Mouse (Mus musculus): ENCODE measurements around the gene Troap.

DNA sequence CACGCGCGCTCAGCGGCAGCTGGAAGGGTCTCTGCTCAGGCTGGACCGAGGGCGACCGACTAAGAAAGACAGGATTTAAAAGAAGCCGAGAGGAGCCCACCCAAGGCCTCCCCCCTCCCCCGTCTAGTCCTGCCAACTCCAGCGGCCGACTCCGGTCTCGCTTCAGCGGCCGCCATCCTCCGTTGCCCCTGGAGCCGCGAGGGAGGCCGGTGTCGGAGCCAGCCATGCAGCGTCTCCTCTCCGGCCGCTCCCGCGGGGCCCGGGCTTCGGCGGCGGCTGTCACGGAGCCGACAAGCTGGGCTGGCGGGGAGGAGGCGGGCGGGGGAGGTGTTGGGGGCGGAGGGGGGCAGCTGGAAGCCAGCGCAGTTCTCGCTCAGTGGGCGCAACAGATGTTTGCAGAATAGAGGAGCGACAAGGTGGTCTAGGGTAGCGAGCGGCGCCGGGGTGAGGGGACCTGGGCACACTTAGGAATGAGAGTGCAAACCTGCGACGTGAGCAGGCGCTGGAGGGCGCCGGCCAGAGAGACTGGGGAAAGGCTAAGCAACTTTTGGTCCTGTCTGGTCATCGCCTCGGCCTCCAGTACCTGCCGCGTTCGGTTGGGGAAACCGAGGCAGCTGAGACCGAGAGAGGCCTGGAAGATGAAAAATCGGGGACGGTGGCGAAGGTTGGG lies 22.6 kb downstream of the Troap start:
- no peak for TF ChIP-seq CTCF (IDR thresholded peaks at IDR 0.05; ENCODE audit: low read depth)
- TF ChIP-seq EP300 (optimal IDR thresholded peaks at IDR 0.05) = no peak

All from stomach, postnatal 0 days (tissue).